Mouse (Mus musculus): ENCODE data around the gene Pkn1.

Gene Pkn1

GRCm38 (mm10) chr8:83698661-83699453, at the start of gene Pkn1:
Pkn1 (minus strand) TSS chr8:83699179.
- peak; percentile 62 for DNase-seq (ENCODE audit: low spot score)

- DNase-seq (ENCODE audit: low spot score): no peak
Measured at GRCm38 (mm10) chr8:83748708-83749107, 49.7 kb upstream of the Pkn1 start.

- no peak for DNase-seq (ENCODE audit: low spot score)
Measured at GRCm38 (mm10) chr8:83747661-83748346, 48.8 kb upstream of the Pkn1 start.

GRCm38 (mm10) chr8:83744070-83744469, 45.1 kb upstream of the Pkn1 start:
- no peak for DNase-seq (ENCODE audit: low spot score)

- no peak for DNase-seq (ENCODE audit: low spot score)
Measured at GRCm38 (mm10) chr8:83742968-83743367, 44.0 kb upstream of the Pkn1 start.

- DNase-seq (ENCODE audit: low spot score): no peak
Measured at GRCm38 (mm10) chr8:83741849-83742655, 43.1 kb upstream of the Pkn1 start.

GRCm38 (mm10) chr8:83740976-83741741, 42.2 kb upstream of the Pkn1 start, which contains the start of gene Adgre5:
Adgre5 (minus strand) TSS chr8:83741326.
- no peak for DNase-seq (ENCODE audit: low spot score)

GRCm38 (mm10) chr8:83740586-83740975, 41.6 kb upstream of the Pkn1 start:
- no peak for DNase-seq (ENCODE audit: low spot score)

GRCm38 (mm10) chr8:83739711-83740468, 40.9 kb upstream of the Pkn1 start:
- no peak for DNase-seq (ENCODE audit: low spot score)

GRCm38 (mm10) chr8:83738949-83739710, 40.2 kb upstream of the Pkn1 start:
- DNase-seq (ENCODE audit: low spot score): no peak

- no peak for DNase-seq (ENCODE audit: low spot score)
Measured at GRCm38 (mm10) chr8:83737852-83738562, 39.0 kb upstream of the Pkn1 start.

GRCm38 (mm10) chr8:83737346-83737745, 38.4 kb upstream of the Pkn1 start:
- DNase-seq (ENCODE audit: low spot score): no peak

- DNase-seq (ENCODE audit: low spot score): no peak
Measured at GRCm38 (mm10) chr8:83736681-83737080, 37.7 kb upstream of the Pkn1 start.

GRCm38 (mm10) chr8:83732919-83733318, 33.9 kb upstream of the Pkn1 start:
- DNase-seq (ENCODE audit: low spot score): no peak

GRCm38 (mm10) chr8:83731906-83732305, 32.9 kb upstream of the Pkn1 start:
- no peak for DNase-seq (ENCODE audit: low spot score)

- no peak for DNase-seq (ENCODE audit: low spot score)
Measured at GRCm38 (mm10) chr8:83729009-83729807, 30.2 kb upstream of the Pkn1 start.

GRCm38 (mm10) chr8:83725521-83726102, 26.6 kb upstream of the Pkn1 start:
- DNase-seq (ENCODE audit: low spot score): no peak
